Mouse (Mus musculus): ENCODE measurements around the gene Filip1l.

DNA sequence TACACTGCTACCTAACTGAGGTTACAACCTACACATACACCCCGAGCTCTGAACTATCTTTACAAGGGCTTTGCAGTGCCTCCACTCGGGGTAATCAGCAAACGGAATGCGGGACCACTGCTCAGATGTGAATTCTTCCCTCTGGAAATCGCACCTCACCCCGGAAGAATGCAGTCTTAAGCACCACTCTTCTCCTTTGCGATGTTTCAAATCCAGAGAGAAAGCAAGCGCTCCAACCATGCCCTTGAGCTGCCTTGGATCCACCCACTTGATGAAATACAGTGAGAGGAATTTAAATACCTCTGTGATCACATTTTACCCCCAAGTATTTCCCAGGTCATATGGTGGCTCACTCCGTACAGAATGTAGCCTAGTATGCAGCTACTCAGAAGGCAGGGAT is 64.1 kb downstream of the Filip1l start:
- TF ChIP-seq POLR2A (IDR thresholded peaks at IDR 0.05; ENCODE audit: borderline replicate concordance, low read depth, low read length) = no peak
- no peak for TF ChIP-seq CTCF (IDR thresholded peaks at IDR 0.05; ENCODE audit: low read depth, low read length)
